Mouse (Mus musculus): Measurements from ENCODE around the gene Aifm1. TPM values are rescaled to one million over a fixed set of nuclear protein-coding genes. Genes with fewer than 3 reads are reported as not detected.

The Aifm1 gene
- polyA plus RNA-seq, 1 experiment from 2014 or later = 100 TPM

DNA sequence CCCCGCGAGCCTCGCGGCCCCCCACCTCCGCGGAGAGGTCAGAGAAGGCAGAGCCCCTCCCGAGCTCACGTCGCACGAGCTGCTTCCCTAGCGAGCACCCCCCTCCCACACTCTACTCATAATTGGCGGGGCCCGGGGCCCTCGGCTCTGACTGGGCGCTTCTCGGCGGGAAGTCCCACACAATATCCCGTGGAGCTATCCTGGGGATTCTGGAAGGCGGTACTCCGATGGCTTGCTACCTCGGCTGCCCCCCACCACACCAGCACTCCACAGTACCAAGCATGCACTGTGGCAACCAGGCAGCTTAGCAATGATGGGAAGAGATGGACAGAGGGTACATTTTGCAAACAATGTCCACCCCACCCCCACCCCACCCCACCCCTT is 58.9 kb downstream of the Aifm1 start:
- DNase-seq (ENCODE audit: low spot score) = no peak
- TF ChIP-seq CTCF (IDR thresholded peaks at IDR 0.05; ENCODE audit: low read depth) = no peak
- H3K4me2 ChIP-seq (ENCODE audit: low read length) = peak overlapping the region; percentile 57
- H3K4me3 ChIP-seq (replicated peaks; ENCODE audit: low read depth, low read length) = peak overlapping the region; percentile 52
- H3K9ac ChIP-seq (ENCODE audit: low read depth, low read length) = peak overlapping the region; percentile 65; the same call in 1 of the 2 replicates
- ATAC-seq (replicated peaks; ENCODE audit: low FRiP score, low read depth) = peak; percentile 29
- H3K4me1 ChIP-seq (replicated peaks; ENCODE audit: insufficient read depth, low read length) = no peaks in the 10 kb centered on the region
- H3K36me3 ChIP-seq (ENCODE audit: insufficient read depth, low read length) = no peaks in the 10 kb centered on the region
- H3K27ac ChIP-seq = no peak overlapping the region
- 33% methylated on average over 15 of the region's 21 CpGs for WGBS
- H3K27me3 ChIP-seq (ENCODE audit: insufficient read depth, low read length) = no peaks in the 10 kb centered on the region
- no peaks in the 10 kb centered on the region for H3K9me3 ChIP-seq (replicated peaks; ENCODE audit: low read length)

DNA sequence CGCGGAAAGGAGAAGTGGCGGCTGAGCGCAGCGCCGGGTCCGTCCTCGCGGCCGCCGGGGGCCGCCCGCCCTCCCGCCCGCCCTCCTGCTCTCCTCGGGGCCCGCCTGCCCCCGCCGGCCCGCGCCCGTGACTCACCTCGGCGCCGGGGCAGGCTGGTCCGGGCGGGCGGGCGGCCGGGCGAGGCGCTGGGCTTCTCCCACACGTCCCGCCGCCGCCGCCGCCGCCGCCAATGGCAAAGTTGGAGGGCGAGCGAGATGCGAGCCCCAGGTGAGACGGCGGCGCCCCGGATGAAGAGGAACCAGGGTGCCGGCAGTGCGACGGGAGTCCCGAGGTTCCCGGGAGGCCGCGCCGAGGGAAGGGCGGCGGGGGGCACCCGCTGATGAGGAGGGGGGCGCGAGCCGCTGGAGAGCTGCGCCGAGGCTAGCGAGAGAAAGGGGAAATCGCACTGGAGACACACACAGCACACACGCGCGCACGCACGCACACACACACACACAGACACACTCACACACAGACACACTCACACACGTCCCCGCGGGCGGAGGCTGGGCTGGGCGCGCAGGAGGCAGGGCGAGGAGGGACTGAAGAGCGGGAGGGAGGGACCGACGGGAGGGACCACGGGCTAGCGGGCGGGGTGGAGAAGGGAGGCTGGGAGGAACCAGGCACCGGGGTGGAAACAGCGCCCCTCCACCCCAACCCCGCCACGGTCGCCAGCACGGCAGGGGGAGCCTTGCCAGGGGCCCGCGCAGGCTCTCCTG is 59.4 kb downstream of the Aifm1 start:
- no peaks in the 10 kb centered on the region for H3K27me3 ChIP-seq (ENCODE audit: insufficient read depth, low read length)
- WGBS = 26% methylated on average over 42 of the region's 91 CpGs
- ATAC-seq (replicated peaks; ENCODE audit: low FRiP score, low read depth) = peak; percentile 74
- H3K4me3 ChIP-seq (replicated peaks; ENCODE audit: low read depth, low read length) = peak overlapping the region; percentile 52
- peak overlapping the region; percentile 42 for H3K27ac ChIP-seq
- peak; percentile 22 for TF ChIP-seq CTCF (IDR thresholded peaks at IDR 0.05; ENCODE audit: low read depth)
- H3K9ac ChIP-seq (ENCODE audit: low read depth, low read length) = peak overlapping the region; percentile 65
- H3K4me2 ChIP-seq (ENCODE audit: low read length) = peak overlapping the region; percentile 57
- H3K4me1 ChIP-seq (replicated peaks; ENCODE audit: insufficient read depth, low read length) = no peaks in the 10 kb centered on the region
- no peaks in the 10 kb centered on the region for H3K36me3 ChIP-seq (ENCODE audit: insufficient read depth, low read length)
- H3K9me3 ChIP-seq (replicated peaks; ENCODE audit: low read length) = no peaks in the 10 kb centered on the region
- DNase-seq (ENCODE audit: low spot score) = peak; percentile 82

GRCm38 (mm10) chrX:48452931-48453673 is 60.3 kb downstream of the Aifm1 start:
- Histone ChIP-seq H3K36me3 (ENCODE audit: insufficient read depth, low read length) (no peaks in the 10 kb centered on the region), H3K4me2 (ENCODE audit: low read length) (peak overlapping the region; percentile 57), H3K9me3 (replicated peaks; ENCODE audit: low read length) (no peaks in the 10 kb centered on the region), H3K27ac (peak overlapping the region; percentile 42), H3K4me3 (replicated peaks; ENCODE audit: low read depth, low read length) (peak overlapping the region; percentile 52), H3K27me3 (ENCODE audit: insufficient read depth, low read length) (no peaks in the 10 kb centered on the region), H3K4me1 (replicated peaks; ENCODE audit: insufficient read depth, low read length) (no peaks in the 10 kb centered on the region), H3K9ac (ENCODE audit: low read depth, low read length) (peak overlapping the region; percentile 65)
- ATAC-seq (replicated peaks; ENCODE audit: low FRiP score, low read depth) = 0 out of 2 replicates have a peak, but pooled peaks have one; percentile 9
- 23% methylated on average over 66 of the region's 71 CpGs for WGBS
- DNase-seq (ENCODE audit: low spot score) = no peak
- TF ChIP-seq CTCF (IDR thresholded peaks at IDR 0.05; ENCODE audit: low read depth) = no peak

DNA sequence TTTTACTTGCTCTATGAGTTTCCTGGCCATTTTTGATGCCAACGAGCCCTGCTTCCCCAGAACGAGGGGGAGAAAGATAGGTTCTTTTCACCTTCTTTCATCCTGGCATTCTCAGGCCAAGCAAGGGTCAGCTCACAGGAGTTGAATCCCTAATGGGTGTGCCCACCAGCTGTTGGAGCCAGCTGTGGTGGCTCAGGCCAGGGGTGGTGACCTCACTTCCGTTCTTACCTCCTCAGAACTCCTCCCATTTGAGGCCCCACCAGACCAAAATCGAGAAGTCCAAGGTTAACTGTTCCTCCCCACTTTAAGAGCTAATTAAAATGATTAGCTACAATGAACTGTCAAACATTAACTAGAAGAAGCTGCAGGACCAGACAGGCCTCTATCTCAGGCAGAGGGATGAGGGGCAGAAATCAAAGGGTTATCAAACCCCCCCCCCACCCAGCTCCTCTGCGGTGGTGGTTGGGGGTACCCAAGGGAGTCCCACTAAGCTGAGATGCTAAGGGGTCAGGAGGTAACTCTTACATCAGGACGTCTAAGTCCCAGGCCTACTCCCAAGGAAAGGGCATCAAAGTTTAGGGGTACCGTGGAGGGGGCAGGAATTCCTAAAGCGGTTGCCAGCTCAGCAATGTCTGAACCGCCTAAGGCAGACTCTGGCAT is 61.0 kb downstream of the Aifm1 start:
- no peak for TF ChIP-seq CTCF (IDR thresholded peaks at IDR 0.05; ENCODE audit: low read depth)
- peak; percentile 15; the same call in 1 of the 2 replicates for ATAC-seq (replicated peaks; ENCODE audit: low FRiP score, low read depth)
- peak overlapping the region; percentile 57 for H3K4me2 ChIP-seq (ENCODE audit: low read length)
- H3K4me3 ChIP-seq (replicated peaks; ENCODE audit: low read depth, low read length) = peak overlapping the region; percentile 52
- no peaks in the 10 kb centered on the region for H3K9me3 ChIP-seq (replicated peaks; ENCODE audit: low read length)
- H3K4me1 ChIP-seq (replicated peaks; ENCODE audit: insufficient read depth, low read length) = no peaks in the 10 kb centered on the region
- peak overlapping the region; percentile 65; the same call in 1 of the 2 replicates for H3K9ac ChIP-seq (ENCODE audit: low read depth, low read length)
- H3K36me3 ChIP-seq (ENCODE audit: insufficient read depth, low read length) = no peaks in the 10 kb centered on the region
- H3K27ac ChIP-seq = no peak overlapping the region
- 35% methylated on average over 9 of the region's 9 CpGs for WGBS
- no peaks in the 10 kb centered on the region for H3K27me3 ChIP-seq (ENCODE audit: insufficient read depth, low read length)
- no peak for DNase-seq (ENCODE audit: low spot score)

DNA sequence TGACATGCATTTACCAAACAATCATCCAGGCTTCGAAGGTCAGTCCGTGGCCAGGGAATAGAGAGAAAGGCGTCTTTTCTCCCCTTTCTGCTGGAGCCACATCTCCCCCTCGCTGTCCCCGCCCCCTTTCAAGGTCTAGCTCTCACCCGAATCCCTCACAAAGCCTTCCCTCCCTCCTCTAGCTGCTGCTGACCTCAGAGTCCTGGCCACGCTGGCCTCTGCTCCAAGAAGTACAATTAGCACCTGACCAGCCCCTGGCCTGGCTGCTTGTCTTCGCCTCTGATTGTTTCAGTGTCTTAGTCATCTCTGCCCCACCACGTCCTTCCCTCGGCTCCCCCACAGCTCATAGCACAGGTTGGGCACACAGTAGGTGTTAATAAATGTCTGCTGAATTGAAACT is 63.7 kb downstream of the Aifm1 start:
- WGBS = 46% methylated on average over 10 of the region's 10 CpGs
- Histone ChIP-seq H3K9ac (ENCODE audit: low read depth, low read length) (no peak overlapping the region), H3K4me1 (replicated peaks; ENCODE audit: insufficient read depth, low read length) (no peaks in the 10 kb centered on the region), H3K4me3 (replicated peaks; ENCODE audit: low read depth, low read length) (no peak overlapping the region), H3K27me3 (ENCODE audit: insufficient read depth, low read length) (no peaks in the 10 kb centered on the region), H3K27ac (no peak overlapping the region), H3K4me2 (ENCODE audit: low read length) (no peak overlapping the region), H3K9me3 (replicated peaks; ENCODE audit: low read length) (no peaks in the 10 kb centered on the region), H3K36me3 (ENCODE audit: insufficient read depth, low read length) (no peaks in the 10 kb centered on the region)
- TF ChIP-seq CTCF (IDR thresholded peaks at IDR 0.05; ENCODE audit: low read depth) = no peak
- ATAC-seq (replicated peaks; ENCODE audit: low FRiP score, low read depth) (no peak), DNase-seq (ENCODE audit: low spot score) (no peak)

DNA sequence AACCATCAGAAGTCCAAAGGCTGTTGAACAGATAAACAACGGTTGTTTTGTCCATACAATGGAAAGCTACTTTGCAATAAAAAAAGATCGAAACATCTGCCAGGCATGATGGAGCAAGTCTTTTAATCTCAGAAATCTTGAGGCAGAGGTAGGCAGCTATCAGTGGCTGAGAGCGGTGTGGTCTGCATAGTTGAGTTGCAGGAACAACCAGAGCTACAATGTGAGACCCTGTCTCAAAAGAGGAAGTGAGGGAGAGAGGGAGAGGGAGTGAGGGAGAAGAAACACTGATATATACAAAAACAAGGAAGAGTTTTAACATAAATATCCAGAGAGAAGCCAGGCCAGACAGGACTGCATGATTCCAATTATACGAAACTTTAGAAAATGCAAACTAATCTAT is 68.7 kb downstream of the Aifm1 start:
- no peak overlapping the region for H3K4me2 ChIP-seq (ENCODE audit: low read length)
- no peaks in the 10 kb centered on the region for H3K9me3 ChIP-seq (replicated peaks; ENCODE audit: low read length)
- TF ChIP-seq CTCF (IDR thresholded peaks at IDR 0.05; ENCODE audit: low read depth) = no peak
- H3K4me1 ChIP-seq (replicated peaks; ENCODE audit: insufficient read depth, low read length) = no peaks in the 10 kb centered on the region
- no peak overlapping the region for H3K4me3 ChIP-seq (replicated peaks; ENCODE audit: low read depth, low read length)
- ATAC-seq (replicated peaks; ENCODE audit: low FRiP score, low read depth) = no peak
- H3K27me3 ChIP-seq (ENCODE audit: insufficient read depth, low read length) = no peaks in the 10 kb centered on the region
- H3K27ac ChIP-seq = no peak overlapping the region
- DNase-seq (ENCODE audit: low spot score) = no peak
- WGBS = 90% methylated on average over 4 of the region's 4 CpGs
- H3K36me3 ChIP-seq (ENCODE audit: insufficient read depth, low read length) = no peaks in the 10 kb centered on the region
- H3K9ac ChIP-seq (ENCODE audit: low read depth, low read length) = no peak overlapping the region

Data from kidney, postnatal 0 days (tissue).